Mouse (Mus musculus): Measurements from ENCODE around the gene Dcun1d2. TPM values are rescaled to one million over a fixed set of nuclear protein-coding genes. Genes with fewer than 3 reads are reported as not detected.

Dcun1d2 gene
- polyA plus RNA-seq, 1 experiment, result 7.4 TPM

- Histone ChIP-seq H3K4me1 (ENCODE audit: control insufficient read depth, insufficient read depth, low read length) (no peaks in the 10 kb centered on the region; the same call in 1 of the 2 replicates), H3K4me3 (replicated peaks; ENCODE audit: control insufficient read depth, low read depth, low read length) (no peak overlapping the region), H3K27ac (ENCODE audit: control insufficient read depth, insufficient read depth, low read depth, low read length, poor library complexity) (no peak overlapping the region)
- TF ChIP-seq CTCF (IDR thresholded peaks at IDR 0.05; ENCODE audit: control insufficient read depth, insufficient read depth, low read length) (no peak), POLR2A (IDR thresholded peaks at IDR 0.05; ENCODE audit: borderline replicate concordance, control insufficient read depth, low read depth, low read length) (no peak)
- WGBS, result 28% methylated on average over 3 of the region's 3 CpGs
Observed at GRCm38 (mm10) chr8:13227184-13227583, 60.7 kb downstream of the Dcun1d2 start.

GRCm38 (mm10) chr8:13226288-13226687, 61.6 kb downstream of the Dcun1d2 start:
- TF ChIP-seq POLR2A (IDR thresholded peaks at IDR 0.05; ENCODE audit: borderline replicate concordance, control insufficient read depth, low read depth, low read length), result no peak
- TF ChIP-seq CTCF (IDR thresholded peaks at IDR 0.05; ENCODE audit: control insufficient read depth, insufficient read depth, low read length), result no peak
- no peaks in the 10 kb centered on the region; the same call in 1 of the 2 replicates for H3K4me1 ChIP-seq (ENCODE audit: control insufficient read depth, insufficient read depth, low read length)
- H3K27ac ChIP-seq (ENCODE audit: control insufficient read depth, insufficient read depth, low read depth, low read length, poor library complexity), result no peak overlapping the region
- WGBS, result 79% methylated on average over 6 of the region's 6 CpGs
- no peak overlapping the region for H3K4me3 ChIP-seq (replicated peaks; ENCODE audit: control insufficient read depth, low read depth, low read length)

- Histone ChIP-seq H3K4me1 (ENCODE audit: control insufficient read depth, insufficient read depth, low read length) (no peaks in the 10 kb centered on the region; the same call in 1 of the 2 replicates), H3K27ac (ENCODE audit: control insufficient read depth, insufficient read depth, low read depth, low read length, poor library complexity) (no peak overlapping the region), H3K4me3 (replicated peaks; ENCODE audit: control insufficient read depth, low read depth, low read length) (no peak overlapping the region)
- WGBS, result 73% methylated on average over 9 of the region's 9 CpGs
- TF ChIP-seq POLR2A (IDR thresholded peaks at IDR 0.05; ENCODE audit: borderline replicate concordance, control insufficient read depth, low read depth, low read length), result no peak
- no peak for TF ChIP-seq CTCF (IDR thresholded peaks at IDR 0.05; ENCODE audit: control insufficient read depth, insufficient read depth, low read length)
Observed at GRCm38 (mm10) chr8:13224426-13224825, 63.5 kb downstream of the Dcun1d2 start.

- WGBS, result 79% methylated on average over 4 of the region's 4 CpGs
- H3K4me1 ChIP-seq (ENCODE audit: control insufficient read depth, insufficient read depth, low read length), result no peaks in the 10 kb centered on the region
- TF ChIP-seq CTCF (IDR thresholded peaks at IDR 0.05; ENCODE audit: control insufficient read depth, insufficient read depth, low read length), result no peak
- TF ChIP-seq POLR2A (IDR thresholded peaks at IDR 0.05; ENCODE audit: borderline replicate concordance, control insufficient read depth, low read depth, low read length), result no peak
- no peak overlapping the region for H3K4me3 ChIP-seq (replicated peaks; ENCODE audit: control insufficient read depth, low read depth, low read length)
- no peak overlapping the region for H3K27ac ChIP-seq (ENCODE audit: control insufficient read depth, insufficient read depth, low read depth, low read length, poor library complexity)
Observed at GRCm38 (mm10) chr8:13218441-13218840, 69.5 kb downstream of the Dcun1d2 start.

- no peak overlapping the region for H3K4me3 ChIP-seq (replicated peaks; ENCODE audit: control insufficient read depth, low read depth, low read length)
- no peak overlapping the region for H3K27ac ChIP-seq (ENCODE audit: control insufficient read depth, insufficient read depth, low read depth, low read length, poor library complexity)
- H3K4me1 ChIP-seq (ENCODE audit: control insufficient read depth, insufficient read depth, low read length), result no peaks in the 10 kb centered on the region; the same call in 1 of the 2 replicates
- no peak for TF ChIP-seq POLR2A (IDR thresholded peaks at IDR 0.05; ENCODE audit: borderline replicate concordance, control insufficient read depth, low read depth, low read length)
- TF ChIP-seq CTCF (IDR thresholded peaks at IDR 0.05; ENCODE audit: control insufficient read depth, insufficient read depth, low read length), result no peak
Observed at GRCm38 (mm10) chr8:13217986-13218385, 69.9 kb downstream of the Dcun1d2 start.

- peaks cover 1% of the 10 kb centered on the region; the same call in 1 of the 2 replicates for H3K4me1 ChIP-seq (ENCODE audit: control insufficient read depth, insufficient read depth, low read length)
- TF ChIP-seq POLR2A (IDR thresholded peaks at IDR 0.05; ENCODE audit: borderline replicate concordance, control insufficient read depth, low read depth, low read length) (no peak), CTCF (IDR thresholded peaks at IDR 0.05; ENCODE audit: control insufficient read depth, insufficient read depth, low read length) (no peak)
- 87% methylated on average over 5 of the region's 5 CpGs for WGBS
- H3K27ac ChIP-seq (ENCODE audit: control insufficient read depth, insufficient read depth, low read depth, low read length, poor library complexity), result no peak overlapping the region
- H3K4me3 ChIP-seq (replicated peaks; ENCODE audit: control insufficient read depth, low read depth, low read length), result no peak overlapping the region
Observed at GRCm38 (mm10) chr8:13217093-13217492, 70.8 kb downstream of the Dcun1d2 start.

- WGBS, result 76% methylated on average over 8 of the region's 8 CpGs
Observed at GRCm38 (mm10) chr8:13216386-13216785, 71.5 kb downstream of the Dcun1d2 start.

GRCm38 (mm10) chr8:13213479-13214268, 74.3 kb downstream of the Dcun1d2 start:
- H3K4me3 ChIP-seq (replicated peaks; ENCODE audit: control insufficient read depth, low read depth, low read length), result no peak overlapping the region
- H3K27ac ChIP-seq (ENCODE audit: control insufficient read depth, insufficient read depth, low read depth, low read length, poor library complexity), result no peak overlapping the region
- peaks cover 1% of the 10 kb centered on the region; the same call in 1 of the 2 replicates for H3K4me1 ChIP-seq (ENCODE audit: control insufficient read depth, insufficient read depth, low read length)
- WGBS, result 1% methylated on average over 10 of the region's 10 CpGs
- TF ChIP-seq CTCF (IDR thresholded peaks at IDR 0.05; ENCODE audit: control insufficient read depth, insufficient read depth, low read length) (peak; percentile 87), POLR2A (IDR thresholded peaks at IDR 0.05; ENCODE audit: borderline replicate concordance, control insufficient read depth, low read depth, low read length) (no peak)

More at GRCm38 (mm10) chr8:13216386-13216785, 71.5 kb downstream of the Dcun1d2 start:
- TF ChIP-seq CTCF (IDR thresholded peaks at IDR 0.05; ENCODE audit: control insufficient read depth, insufficient read depth, low read length) (no peak), POLR2A (IDR thresholded peaks at IDR 0.05; ENCODE audit: borderline replicate concordance, control insufficient read depth, low read depth, low read length) (no peak)
- Histone ChIP-seq H3K27ac (ENCODE audit: control insufficient read depth, insufficient read depth, low read depth, low read length, poor library complexity) (no peak overlapping the region), H3K4me3 (replicated peaks; ENCODE audit: control insufficient read depth, low read depth, low read length) (no peak overlapping the region), H3K4me1 (ENCODE audit: control insufficient read depth, insufficient read depth, low read length) (peaks cover 1% of the 10 kb centered on the region; the same call in 1 of the 2 replicates)

Data from bone marrow, adult 2 months (tissue).